In genomic region chr6:82917076-82917777, GRCm38 (mm10) we compare ENCODE assay signal across 9 mouse cellular contexts. TPM values are rescaled to one million over a fixed set of nuclear protein-coding genes. Genes with fewer than 3 reads are reported as not detected.
DNase-seq lines count a peak whose midpoint lies in the region; ATAC-seq lines count a peak whose summit lies in the region.
"Had no signal": no experiment of that assay in that cellular context is flagged by ENCODE, and none has a peak within 500 bp of the region (broad histone marks: within the 10 kb centered on the region; RNA-seq: fewer than 3 reads in every experiment).

No protein-coding gene starts in this region.

- H3K4me1 ChIP-seq in embryonic facial prominence, embryonic 14.5 days (ENCODE audit: control insufficient read depth, insufficient read depth, low read length), result no peaks in the 10 kb centered on the region
- H3K4me1 ChIP-seq in embryonic facial prominence, embryonic 10.5 days, result no peaks in the 10 kb centered on the region
- H3K4me1 ChIP-seq in intestine, embryonic 16.5 days (ENCODE audit: control insufficient read depth, insufficient read depth, low read length), result no peaks in the 10 kb centered on the region
- H3K4me1 ChIP-seq in midbrain, embryonic 16.5 days (ENCODE audit: control insufficient read depth, insufficient read depth, low read length), result no peaks in the 10 kb centered on the region

- H3K4me2 ChIP-seq in embryonic facial prominence, embryonic 14.5 days (ENCODE audit: low read depth, low read length), result no peak overlapping the region
- no peak overlapping the region for H3K4me2 ChIP-seq in intestine, embryonic 16.5 days (ENCODE audit: low read depth, low read length)
- no peak overlapping the region for H3K4me2 ChIP-seq in midbrain, embryonic 16.5 days (ENCODE audit: low read length)

- WGBS in embryonic facial prominence, embryonic 14.5 days, result 71% methylated on average over 26 of the region's 26 CpGs
- WGBS in embryonic facial prominence, embryonic 10.5 days, result 77% methylated on average over 26 of the region's 26 CpGs
- WGBS in intestine, embryonic 16.5 days, result 71% methylated on average over 26 of the region's 26 CpGs
- WGBS in midbrain, embryonic 16.5 days, result 74% methylated on average over 26 of the region's 26 CpGs

- ATAC-seq in embryonic facial prominence, embryonic 14.5 days (ENCODE audit: low read depth), result peak; percentile 60
- ATAC-seq in intestine, embryonic 16.5 days, result peak; percentile 13; the same call in 1 of the 2 replicates
- ATAC-seq in midbrain, embryonic 16.5 days, result 0 out of 2 replicates have a peak, but pooled peaks have one; percentile 6
- no peak for ATAC-seq in granulocyte monocyte progenitor cell, adult 5-6 weeks (replicated peaks; ENCODE audit: poor library complexity, severe bottlenecking)

- no peaks in the 10 kb centered on the region for H3K27me3 ChIP-seq in embryonic facial prominence, embryonic 14.5 days (replicated peaks; ENCODE audit: control insufficient read depth, insufficient read depth, low read length)
- H3K27me3 ChIP-seq in embryonic facial prominence, embryonic 10.5 days (replicated peaks; ENCODE audit: low read depth, poor library complexity, severe bottlenecking), result peaks cover 14% of the 10 kb centered on the region; the same call in 1 of the 2 replicates
- no peaks in the 10 kb centered on the region for H3K27me3 ChIP-seq in intestine, embryonic 16.5 days (replicated peaks; ENCODE audit: control insufficient read depth, insufficient read depth, low read length)
- no peaks in the 10 kb centered on the region for H3K27me3 ChIP-seq in midbrain, embryonic 16.5 days (ENCODE audit: control insufficient read depth, insufficient read depth, low read depth, low read length)

- H3K36me3 ChIP-seq in embryonic facial prominence, embryonic 14.5 days (ENCODE audit: control insufficient read depth, insufficient read depth, low read length), result no peaks in the 10 kb centered on the region
- no peaks in the 10 kb centered on the region for H3K36me3 ChIP-seq in embryonic facial prominence, embryonic 10.5 days (replicated peaks)
- no peaks in the 10 kb centered on the region for H3K36me3 ChIP-seq in intestine, embryonic 16.5 days (ENCODE audit: control insufficient read depth, insufficient read depth, low read length)
- peaks cover 36% of the 10 kb centered on the region for H3K36me3 ChIP-seq in midbrain, embryonic 16.5 days (ENCODE audit: control insufficient read depth, insufficient read depth, low read length)

- H3K9me3 ChIP-seq in embryonic facial prominence, embryonic 14.5 days (ENCODE audit: control insufficient read depth, low read length), result no peaks in the 10 kb centered on the region
- H3K9me3 ChIP-seq in embryonic facial prominence, embryonic 10.5 days, result no peaks in the 10 kb centered on the region
- H3K9me3 ChIP-seq in intestine, embryonic 16.5 days (ENCODE audit: control insufficient read depth, low read length), result no peaks in the 10 kb centered on the region
- no peaks in the 10 kb centered on the region for H3K9me3 ChIP-seq in midbrain, embryonic 16.5 days (replicated peaks; ENCODE audit: control insufficient read depth, low read length, poor library complexity, severe bottlenecking)

- no peak overlapping the region for H3K4me3 ChIP-seq in embryonic facial prominence, embryonic 14.5 days (ENCODE audit: low read depth, low read length)
- H3K4me3 ChIP-seq in embryonic facial prominence, embryonic 10.5 days, result no peak overlapping the region
- H3K4me3 ChIP-seq in intestine, embryonic 16.5 days (ENCODE audit: low read length), result no peak overlapping the region
- no peak overlapping the region for H3K4me3 ChIP-seq in midbrain, embryonic 16.5 days (ENCODE audit: low read depth, low read length)

- DNase-seq in embryonic facial prominence, embryonic 14.5 days (ENCODE audit: low spot score), result peak; percentile 36
- DNase-seq in embryonic facial prominence, embryonic 10.5 days (ENCODE audit: low spot score), result no peak
- DNase-seq in cerebellum, adult 18-20 months, result peak; percentile 90 to 92
- no peak for DNase-seq in embryo, embryonic 10 days (ENCODE audit: low spot score)
- no peak for DNase-seq in adrenal gland, postnatal 10 days

- no peak overlapping the region for H3K27ac ChIP-seq in embryonic facial prominence, embryonic 14.5 days (replicated peaks; ENCODE audit: low read depth, low read length)
- H3K27ac ChIP-seq in embryonic facial prominence, embryonic 10.5 days (replicated peaks), result no peak overlapping the region
- no peak overlapping the region for H3K27ac ChIP-seq in intestine, embryonic 16.5 days (ENCODE audit: low read length)
- no peak overlapping the region for H3K27ac ChIP-seq in midbrain, embryonic 16.5 days (ENCODE audit: low read length)

- no peak overlapping the region for H3K9ac ChIP-seq in embryonic facial prominence, embryonic 14.5 days (ENCODE audit: low read depth, low read length)
- no peak overlapping the region for H3K9ac ChIP-seq in intestine, embryonic 16.5 days (ENCODE audit: low read depth, low read length)
- no peak overlapping the region for H3K9ac ChIP-seq in midbrain, embryonic 16.5 days (ENCODE audit: low read depth, low read length)

RNA-seq across cellular contexts. Expression of gene Sema4f, which starts 22.3 kb away (rescaled TPM):
- polyA plus RNA-seq in embryonic facial prominence, embryonic 14.5 days (2014; fragmentation: Nextera tagmentation; extraction: Ambion mirVana), result 2.1 and 3.5 TPM in 2 replicates
- polyA plus RNA-seq in embryonic facial prominence, embryonic 10.5 days (2016; fragmentation: Nextera tagmentation; extraction: Ambion mirVana), result 1.4 and 2.1 TPM in 2 replicates
- polyA plus RNA-seq in intestine, embryonic 16.5 days (2015; fragmentation: Nextera tagmentation; extraction: Ambion mirVana), result 1.2 and 1.5 TPM in 2 replicates
- 18.9 and 20.3 TPM in 2 replicates for polyA plus RNA-seq in midbrain, embryonic 16.5 days (2015; fragmentation: Nextera tagmentation; extraction: Ambion mirVana)
- total RNA-seq in granulocyte monocyte progenitor cell, adult 5-6 weeks (2014; fragmentation: Nextera tagmentation), result not detected in 2 replicates
- total RNA-seq in granulocyte monocyte progenitor cell, adult 5-6 weeks (2017), result not detected in 2 replicates
- total RNA-seq in adrenal gland, postnatal 10 days (2021), result 1 to 10 TPM; 1.0 to 2.8 TPM

RNA-seq across cellular contexts. Expression of gene M1ap, which starts 29.5 kb away (rescaled TPM):
- polyA plus RNA-seq in embryonic facial prominence, embryonic 14.5 days (2014; fragmentation: Nextera tagmentation; extraction: Ambion mirVana), result 0.28 and 0.65 TPM in 2 replicates
- 0.31 and 0.56 TPM in 2 replicates for polyA plus RNA-seq in embryonic facial prominence, embryonic 10.5 days (2016; fragmentation: Nextera tagmentation; extraction: Ambion mirVana)
- polyA plus RNA-seq in intestine, embryonic 16.5 days (2015; fragmentation: Nextera tagmentation; extraction: Ambion mirVana), result 0.34 and 0.62 TPM in 2 replicates
- not detected in 2 replicates for polyA plus RNA-seq in midbrain, embryonic 16.5 days (2015; fragmentation: Nextera tagmentation; extraction: Ambion mirVana)
- 2.2 TPM in 1 of 2 replicates, not detected in the other for total RNA-seq in granulocyte monocyte progenitor cell, adult 5-6 weeks (2014; fragmentation: Nextera tagmentation)
- 2.7 and 6.3 TPM in 2 replicates for total RNA-seq in granulocyte monocyte progenitor cell, adult 5-6 weeks (2017)
- under 1 TPM; 0.36 to 0.39 TPM for total RNA-seq in adrenal gland, postnatal 10 days (2021)
- polyA plus RNA-seq: neural tube, embryonic 11.5 days had no signal

Comparison
In these comparisons a context has a peak if more than half of its experiments do, and no peak if none do; other contexts are left out.
1. DNase-seq: peak in embryonic facial prominence, embryonic 14.5 days (single experiment) and cerebellum, adult 18-20 months (2 of 2); none in embryonic facial prominence, embryonic 10.5 days (single experiment), embryo, embryonic 10 days (single experiment) and adrenal gland, postnatal 10 days (single experiment).